Mouse (Mus musculus) cortical plate, adult 2 months (tissue): Measurements from ENCODE around the gene Sema5a.

ENCODE experiments used
- CTCF ChIP-seq: fragments of 200-500 bp; IDR thresholded peaks from 2 replicates; pipeline ENCODE4 v1.5.1; 2011; ENCODE audit warnings: mild to moderate bottlenecking, control low read depth, low read length; ENCODE audit not compliant: insufficient read depth; ENCODE audit errors: extremely low read depth
- POLR2A ChIP-seq: fragments of 200-500 bp; IDR thresholded peaks from 2 replicates; pipeline ENCODE4 v1.6.1; 2011; ENCODE audit warnings: mild to moderate bottlenecking, low read length, control low read depth; ENCODE audit not compliant: insufficient read depth; ENCODE audit errors: extremely low read depth

- no peak for TF ChIP-seq POLR2A
- no peak for TF ChIP-seq CTCF
Observed at GRCm38 (mm10) chr15:32718964-32719311, 474.3 kb downstream of the Sema5a start.
